Mouse (Mus musculus) liver, postnatal 0 days (tissue): Measurements from ENCODE around the gene Bcl2a1b. TPM values are rescaled to one million over a fixed set of nuclear protein-coding genes. Genes with fewer than 3 reads are reported as not detected.

Experiments used
- ATAC-seq: fragments of 200-750 bp; cut with Nextera tagmentation; 2 replicates; pipeline ENCODE4 v1.8.0; 2017; ENCODE audit warnings: mild to moderate bottlenecking, moderate library complexity
- DNase-seq: peaks from one replicate; pipeline ENCODE4 v3.0.0-alpha.2; 2016
- H3K27ac ChIP-seq: fragments of 300-500 bp; sonication (generic); 2 replicates; pipeline ENCODE4 v1.5.1; 2014; ENCODE audit warnings: antibody characterized with exemption, moderate library complexity, mild to moderate bottlenecking, low read depth
- H3K27me3 ChIP-seq: fragments of 300-500 bp; sonication (generic); 2 replicates; pipeline ENCODE4 v1.6.1; 2014; ENCODE audit warnings: low read length, control low read depth, mixed read lengths; ENCODE audit not compliant: insufficient read depth
- H3K36me3 ChIP-seq: fragments of 300-500 bp; sonication (generic); replicated peaks from 2 replicates; pipeline ENCODE4 v1.6.1; 2014; ENCODE audit warnings: mild to moderate bottlenecking, control low read depth, low read length, moderate library complexity, mixed read lengths; ENCODE audit not compliant: insufficient read depth
- H3K4me1 ChIP-seq: fragments of 300-500 bp; sonication (generic); 2 replicates; pipeline ENCODE4 v1.6.1; 2014; ENCODE audit warnings: antibody characterized with exemption, mild to moderate bottlenecking, control low read depth; ENCODE audit not compliant: insufficient read depth
- H3K4me2 ChIP-seq: fragments of 300-500 bp; sonication (generic); 2 replicates; pipeline ENCODE4 v1.6.1; 2014; ENCODE audit warnings: low read depth, mild to moderate bottlenecking, low read length, moderate library complexity, mixed read lengths
- H3K4me3 ChIP-seq: fragments of 300-500 bp; sonication (generic); 2 replicates; pipeline ENCODE4 v1.5.1; 2014; ENCODE audit warnings: low read depth, low read length
- H3K9ac ChIP-seq: fragments of 300-500 bp; sonication (generic); replicated peaks from 2 replicates; pipeline ENCODE4 v1.6.1; 2014; ENCODE audit warnings: mild to moderate bottlenecking, moderate library complexity
- H3K9me3 ChIP-seq: fragments of 300-500 bp; sonication (generic); 2 replicates; pipeline ENCODE4 v1.6.1; 2016; ENCODE audit warnings: mild to moderate bottlenecking, control low read depth, low read length, mixed read lengths
- CTCF ChIP-seq: sonication (generic); IDR thresholded peaks from 2 replicates; pipeline ENCODE4 v1.5.1; 2016; ENCODE audit warnings: antibody characterized with exemption, low read depth
- EP300 ChIP-seq: IDR thresholded peaks from 2 replicates; pipeline ENCODE4 v1.6.1; 2016; ENCODE audit warnings: antibody characterized with exemption, low read depth, mild to moderate bottlenecking
- WGBS: fragments of 180-500 bp; shearing (Covaris S2); extraction: QIAGEN DNeasy Blood & Tissue Kit; methylation state at CpG from one replicate; pipeline ENCODE4 v1.1.7; 2014; ENCODE audit not compliant: insufficient replicate concordance; 5-methylcytosine and 5-hydroxymethylcytosine counted together
- polyA plus RNA-seq: library from polyadenylated mRNA; unstranded; fragments of >200 nt; fragmentation: Nextera tagmentation; extraction: Ambion mirVana; gene quantifications from 2 replicates; pipeline ENCODE4 v1.2.1, GENCODE M21; 2015

Bcl2a1b gene
- polyA plus RNA-seq, 1 experiment from 2014 or later = 7.3 TPM

DNA sequence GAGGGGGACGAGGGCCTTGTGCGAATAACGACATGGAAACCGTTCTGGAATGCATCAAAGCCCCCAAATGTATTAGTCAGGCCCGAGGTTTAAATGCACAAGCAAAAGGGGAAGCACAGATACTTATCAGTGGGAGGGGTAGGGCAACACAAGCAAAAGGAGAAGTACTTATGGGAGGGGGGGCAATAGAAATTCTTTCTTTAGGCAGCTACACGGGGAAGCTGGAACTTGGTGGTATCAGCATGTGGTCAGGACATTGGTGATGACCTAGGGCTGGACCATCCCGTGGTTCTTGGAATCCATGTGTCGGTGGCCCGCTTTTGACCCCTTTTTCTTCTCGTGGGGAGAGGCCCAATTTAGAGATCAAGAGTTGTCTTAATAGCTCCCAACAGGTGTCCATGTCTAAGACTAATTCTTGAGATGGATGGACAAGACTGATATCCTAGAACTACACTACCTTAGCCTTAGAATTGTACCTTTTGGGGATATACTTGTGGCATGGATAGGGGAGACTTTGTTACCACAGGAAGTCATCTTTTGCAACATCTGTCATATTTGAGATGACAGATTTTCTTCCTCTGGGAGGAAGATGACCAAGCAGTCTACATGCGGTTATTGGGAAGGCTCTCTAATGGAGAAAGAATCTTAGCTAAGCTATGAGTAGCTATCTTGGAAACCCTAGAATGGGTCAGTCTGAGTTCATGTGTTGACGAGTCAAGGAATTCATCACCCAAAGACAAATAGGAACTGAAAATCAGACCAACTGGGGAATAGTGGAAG is 57.7 kb downstream of the Bcl2a1b start:
- no peak overlapping the region for H3K4me3 ChIP-seq
- no peaks in the 10 kb centered on the region for H3K9me3 ChIP-seq
- no peaks in the 10 kb centered on the region for H3K4me1 ChIP-seq
- H3K27me3 ChIP-seq = no peaks in the 10 kb centered on the region
- no peak overlapping the region for H3K4me2 ChIP-seq
- ATAC-seq = peak; percentile 35
- no peak for TF ChIP-seq CTCF
- TF ChIP-seq EP300 = no peak
- WGBS = 38% methylated on average over 12 of the region's 12 CpGs
- no peaks in the 10 kb centered on the region for H3K36me3 ChIP-seq
- no peak for DNase-seq
- no peak overlapping the region for H3K9ac ChIP-seq
- no peak overlapping the region for H3K27ac ChIP-seq

Other genes starting within 250 kb of the Bcl2a1b start
- 1.1 and 1.9 TPM in 2 replicates for gene Bcl2a1a, start 242.3 kb upstream of the Bcl2a1b start, polyA plus RNA-seq
- not detected in 2 replicates for gene Trim43b, start 106.4 kb upstream of the Bcl2a1b start, polyA plus RNA-seq
- gene Gm29094, start 170 bp downstream of the Bcl2a1b start, polyA plus RNA-seq = 0.46 and 0.51 TPM in 2 replicates
- gene Mthfs, start 11.5 kb downstream of the Bcl2a1b start, polyA plus RNA-seq = 39.6 and 43.6 TPM in 2 replicates